Mouse (Mus musculus) cerebellum, postnatal 25 days (tissue): ENCODE data around the gene Atp8b2.
A peak's percentile ranks its signal among the peaks of the same experiment; 100 is the strongest.

ENCODE experiments used
- DNase-seq, 2 experiments: peaks; one replicate each; pipeline ENCODE4 v3.0.0; 2021; ENCODE audit warnings: mixed read lengths in 2 of 2

The Atp8b2 gene

GRCm38 (mm10) chr3:89959435-89959834 lies 3.9 kb downstream of the Atp8b2 start:
- peak; percentile 59 to 66 for DNase-seq

GRCm38 (mm10) chr3:89957880-89958279 lies 5.4 kb downstream of the Atp8b2 start:
- no peak for DNase-seq

- DNase-seq, result no peak
Measured at GRCm38 (mm10) chr3:89956177-89956971, 6.9 kb downstream of the Atp8b2 start.

- DNase-seq, result peak; percentile 72 to 82
Measured at GRCm38 (mm10) chr3:89953420-89953819, 9.9 kb downstream of the Atp8b2 start.

- DNase-seq, result peak; percentile 67 to 80
Measured at GRCm38 (mm10) chr3:89948655-89949054, 14.7 kb downstream of the Atp8b2 start.

- no peak for DNase-seq
Measured at GRCm38 (mm10) chr3:89948021-89948420, 15.3 kb downstream of the Atp8b2 start.

DNA sequence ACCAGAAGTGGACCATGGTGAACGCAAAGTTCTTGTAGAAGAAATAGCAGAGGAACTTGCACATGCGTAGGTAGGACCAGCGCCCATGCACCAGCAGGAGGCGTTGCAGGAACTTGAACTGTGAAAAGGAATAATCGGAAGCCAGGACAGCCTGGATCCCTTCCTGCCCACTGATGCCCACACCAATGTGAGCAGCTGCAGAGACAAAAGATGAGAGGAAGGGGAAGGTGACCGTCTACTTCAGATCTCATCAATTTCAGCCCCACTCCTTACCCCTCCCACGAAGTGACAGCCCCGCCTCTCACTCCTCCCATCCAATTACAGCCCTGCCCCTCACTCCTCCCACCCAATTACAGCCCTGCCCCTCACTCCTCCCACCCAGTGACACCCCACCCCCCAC lies 18.3 kb downstream of the Atp8b2 start:
- DNase-seq, result no peak

DNA sequence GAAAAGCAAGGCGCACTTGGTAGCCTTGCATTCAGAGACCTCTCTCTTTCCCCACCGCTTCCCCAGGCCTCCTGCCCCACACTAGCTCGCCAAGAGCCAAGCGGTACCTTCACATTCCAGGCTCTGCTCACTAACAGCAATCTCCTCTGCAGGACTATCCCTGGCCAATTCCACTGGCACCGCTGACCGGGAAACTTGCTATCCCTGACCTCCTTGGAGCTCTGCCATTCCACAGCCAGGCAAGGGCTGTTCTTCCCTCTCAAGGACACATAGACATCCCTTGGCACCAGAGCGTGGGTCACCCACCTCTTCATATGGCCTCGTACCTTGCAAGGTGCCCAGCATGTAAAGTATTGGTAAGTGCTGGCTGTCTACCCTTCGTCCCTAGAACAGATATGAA lies 20.4 kb downstream of the Atp8b2 start:
- no peak for DNase-seq

- no peak for DNase-seq
Measured at GRCm38 (mm10) chr3:89936495-89936894, 26.8 kb downstream of the Atp8b2 start.

GRCm38 (mm10) chr3:89932925-89933324 lies 30.4 kb downstream of the Atp8b2 start:
- DNase-seq, result no peak

GRCm38 (mm10) chr3:89928956-89929355 lies 34.4 kb downstream of the Atp8b2 start:
- no peak for DNase-seq

DNA sequence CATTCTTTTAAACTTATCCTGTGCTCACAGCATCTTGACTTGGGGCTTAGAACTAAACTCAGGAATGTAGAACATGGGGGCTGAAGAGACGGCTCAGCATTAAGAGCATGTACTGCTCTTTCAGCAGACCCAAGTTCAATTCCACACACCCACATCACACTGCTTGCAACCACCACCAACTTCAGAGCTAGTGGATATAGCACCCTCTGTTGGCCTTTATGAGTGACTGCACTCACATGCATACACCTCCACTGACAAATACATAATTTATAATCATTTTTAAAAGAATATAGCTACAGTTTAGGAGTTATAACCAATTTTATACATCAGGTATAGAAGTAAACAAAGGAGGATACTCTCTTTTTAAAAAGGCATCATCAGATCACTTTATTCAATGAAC lies 36.9 kb downstream of the Atp8b2 start:
- DNase-seq, result no peak

DNA sequence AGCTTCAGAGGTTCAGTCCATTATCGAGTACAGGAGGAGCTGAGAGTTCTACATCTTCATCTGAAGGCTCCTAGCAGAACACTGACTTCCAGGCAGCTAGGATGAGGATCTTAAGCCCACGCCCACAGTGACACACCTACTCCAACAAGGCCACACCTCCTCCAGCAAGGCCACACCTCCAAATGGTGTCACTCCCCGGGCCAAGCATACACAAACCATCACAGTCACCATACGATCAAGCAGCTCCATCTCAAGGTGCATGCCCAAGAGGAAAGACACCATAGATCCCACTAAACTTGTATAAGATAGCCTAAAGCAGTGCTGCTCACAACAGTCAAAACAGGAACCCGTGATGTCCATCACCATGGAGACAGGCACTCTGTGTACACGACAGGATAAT lies 42.6 kb downstream of the Atp8b2 start:
- DNase-seq, result no peak

DNA sequence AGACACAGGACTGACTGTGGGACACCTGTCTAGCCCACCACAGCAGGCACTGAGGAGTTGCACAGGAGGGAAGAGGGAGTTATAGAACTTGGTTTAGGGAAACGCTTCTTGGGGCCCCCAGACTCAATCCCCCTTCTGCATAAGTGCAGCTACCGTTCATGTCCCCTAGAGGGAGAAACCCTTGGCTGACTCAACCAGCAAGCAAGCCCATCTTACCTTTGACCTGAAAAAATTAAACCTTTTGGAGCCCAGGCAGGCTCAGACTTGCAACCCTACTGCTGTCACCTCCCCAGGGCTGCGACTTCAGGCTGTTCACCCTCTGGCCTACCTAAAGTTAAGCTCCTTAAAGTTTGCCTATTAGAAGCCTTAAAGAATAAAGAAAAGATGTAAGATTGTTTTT lies 45.9 kb downstream of the Atp8b2 start:
- DNase-seq, result no peak

DNA sequence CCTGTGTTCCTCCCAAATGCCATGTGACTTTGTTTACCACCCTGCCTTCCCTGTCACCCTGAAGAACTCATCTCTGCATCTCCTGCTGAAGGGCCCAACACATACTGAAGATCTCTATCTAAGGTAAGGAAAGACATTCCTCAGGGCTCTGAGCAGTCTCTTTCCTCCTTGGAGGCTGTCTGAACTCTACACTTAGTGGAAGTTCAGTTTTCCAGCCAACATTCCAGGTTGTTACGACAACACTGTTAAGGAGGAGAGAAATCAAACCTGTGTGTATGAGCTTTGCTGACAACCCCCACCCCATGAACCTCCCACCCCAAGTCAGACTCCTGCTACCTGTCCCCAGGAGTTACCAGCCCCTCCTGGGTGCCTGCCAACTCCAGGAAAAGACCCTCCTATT lies 46.7 kb downstream of the Atp8b2 start:
- no peak for DNase-seq

- no peak for DNase-seq
Measured at GRCm38 (mm10) chr3:89914700-89915099, 48.6 kb downstream of the Atp8b2 start.

GRCm38 (mm10) chr3:89912543-89913391 lies 50.5 kb downstream of the Atp8b2 start, which contains the start of gene Il6ra:
TSS of gene Il6ra (minus strand) at chr3:89913196.
- DNase-seq, result peak; percentile 71 to 78

- DNase-seq, result peak in 1 of 2 experiments; percentile 7
Measured at GRCm38 (mm10) chr3:89912108-89912542, 51.2 kb downstream of the Atp8b2 start.

DNA sequence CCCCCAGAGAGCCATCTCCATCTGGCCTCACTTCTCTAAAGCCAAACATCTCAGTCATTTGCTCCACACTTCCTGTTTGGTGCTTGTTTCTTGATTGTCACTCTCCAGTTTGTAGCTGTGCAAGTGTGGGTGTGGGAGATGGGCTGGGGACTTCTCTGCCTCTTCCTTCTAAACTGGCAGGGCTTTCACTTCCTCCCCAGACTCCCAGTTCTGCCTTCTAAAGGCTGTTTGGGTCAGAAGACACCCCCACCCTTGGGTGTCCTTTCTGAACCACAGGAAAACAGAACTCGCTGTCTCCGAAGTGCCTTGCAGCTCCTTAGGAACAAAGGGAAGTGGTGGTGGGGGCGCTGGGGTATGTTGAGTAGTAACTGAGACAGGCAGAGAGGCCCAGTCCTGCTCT lies 52.1 kb downstream of the Atp8b2 start:
- DNase-seq, result no peak

GRCm38 (mm10) chr3:89909703-89910542 lies 53.4 kb downstream of the Atp8b2 start:
- DNase-seq, result no peak

GRCm38 (mm10) chr3:89908836-89909235 lies 54.5 kb downstream of the Atp8b2 start:
- no peak for DNase-seq

- DNase-seq, result no peak
Measured at GRCm38 (mm10) chr3:89907846-89908245, 55.5 kb downstream of the Atp8b2 start.

GRCm38 (mm10) chr3:89899511-89899908 lies 63.8 kb downstream of the Atp8b2 start:
- DNase-seq, result no peak
